Mouse (Mus musculus): ENCODE data around the gene Tanc1. TPM values are rescaled to one million over a fixed set of nuclear protein-coding genes. Genes with fewer than 3 reads are reported as not detected.
"Not testable (repeated sequence)": the region's sequence is repeated elsewhere in the genome, so short reads cannot be mapped to it uniquely, and the experiment has no call there.

Tanc1 gene
- polyA plus RNA-seq (2015; fragmentation: Nextera tagmentation; extraction: Ambion mirVana) = 30.0 and 33.0 TPM in 2 replicates

GRCm38 (mm10) chr2:59611831-59612732, at the start of gene Tanc1:
TSS of gene Tanc1 (plus strand) at chr2:59612042.
- Histone ChIP-seq H3K9ac (ENCODE audit: low read length) (peak within 1 kb of the TSS; percentile 95), H3K36me3 (ENCODE audit: control insufficient read depth, insufficient read depth, low read length) (no peaks in the 10 kb centered on the region), H3K4me3 (replicated peaks; ENCODE audit: low read length) (peak within 1 kb of the TSS; percentile 95), H3K9me3 (replicated peaks; ENCODE audit: control insufficient read depth, low read length) (no peaks in the 10 kb centered on the region), H3K4me1 (ENCODE audit: control insufficient read depth, insufficient read depth, low read length) (peaks cover 34% of the 10 kb centered on the region), H3K4me2 (ENCODE audit: low read depth, low read length) (peak within 1 kb of the TSS; percentile 80), H3K27me3 (ENCODE audit: control insufficient read depth, insufficient read depth, low read length) (no peaks in the 10 kb centered on the region), H3K27ac (ENCODE audit: low read length) (peak within 1 kb of the TSS; percentile 95)
- under 1% methylated on average over 93 of the region's 99 CpGs for WGBS
- ATAC-seq (ENCODE audit: insufficient read depth, low FRiP score) = peak; percentile 97

- ATAC-seq (ENCODE audit: insufficient read depth, low FRiP score) = no peak
- Histone ChIP-seq H3K4me2 (ENCODE audit: low read depth, low read length) (no peak overlapping the region), H3K4me3 (replicated peaks; ENCODE audit: low read length) (no peak overlapping the region), H3K27ac (ENCODE audit: low read length) (no peak overlapping the region), H3K4me1 (ENCODE audit: control insufficient read depth, insufficient read depth, low read length) (0 out of 2 replicates have a peak, but pooled peaks cover 4% of the 10 kb centered on the region), H3K9ac (ENCODE audit: low read length) (no peak overlapping the region), H3K27me3 (ENCODE audit: control insufficient read depth, insufficient read depth, low read length) (no peaks in the 10 kb centered on the region), H3K36me3 (ENCODE audit: control insufficient read depth, insufficient read depth, low read length) (no peaks in the 10 kb centered on the region), H3K9me3 (replicated peaks; ENCODE audit: control insufficient read depth, low read length) (no peaks in the 10 kb centered on the region)
- 74% methylated on average over 4 of the region's 4 CpGs for WGBS
These were observed 49.6 kb upstream of the Tanc1 start for GRCm38 (mm10) chr2:59562215-59562614.

GRCm38 (mm10) chr2:59562696-59563095, 49.1 kb upstream of the Tanc1 start:
- ATAC-seq (ENCODE audit: insufficient read depth, low FRiP score) = no peak
- no peak overlapping the region for H3K27ac ChIP-seq (ENCODE audit: low read length)
- 36% methylated on average over 5 of the region's 5 CpGs for WGBS

GRCm38 (mm10) chr2:59564029-59564611, 47.7 kb upstream of the Tanc1 start:
- not testable (repeated sequence) for H3K4me3 ChIP-seq (replicated peaks; ENCODE audit: low read length); ATAC-seq (ENCODE audit: insufficient read depth, low FRiP score); H3K4me2 ChIP-seq (ENCODE audit: low read depth, low read length); H3K4me1 ChIP-seq (ENCODE audit: control insufficient read depth, insufficient read depth, low read length); H3K27me3 ChIP-seq (ENCODE audit: control insufficient read depth, insufficient read depth, low read length); H3K36me3 ChIP-seq (ENCODE audit: control insufficient read depth, insufficient read depth, low read length); H3K9me3 ChIP-seq (replicated peaks; ENCODE audit: control insufficient read depth, low read length); H3K27ac ChIP-seq (ENCODE audit: low read length); H3K9ac ChIP-seq (ENCODE audit: low read length)
- WGBS = 91% methylated on average over 3 of the region's 10 CpGs

More at GRCm38 (mm10) chr2:59562696-59563095, 49.1 kb upstream of the Tanc1 start:
- H3K9ac ChIP-seq (ENCODE audit: low read length) = no peak overlapping the region
- no peak overlapping the region for H3K4me3 ChIP-seq (replicated peaks; ENCODE audit: low read length)
- H3K4me1 ChIP-seq (ENCODE audit: control insufficient read depth, insufficient read depth, low read length) = 0 out of 2 replicates have a peak, but pooled peaks cover 4% of the 10 kb centered on the region
- H3K4me2 ChIP-seq (ENCODE audit: low read depth, low read length) = no peak overlapping the region
- no peaks in the 10 kb centered on the region for H3K36me3 ChIP-seq (ENCODE audit: control insufficient read depth, insufficient read depth, low read length)
- no peaks in the 10 kb centered on the region for H3K27me3 ChIP-seq (ENCODE audit: control insufficient read depth, insufficient read depth, low read length)
- no peaks in the 10 kb centered on the region for H3K9me3 ChIP-seq (replicated peaks; ENCODE audit: control insufficient read depth, low read length)

GRCm38 (mm10) chr2:59564947-59565346, 46.9 kb upstream of the Tanc1 start:
- ATAC-seq (ENCODE audit: insufficient read depth, low FRiP score) = no peak
- no peak overlapping the region for H3K27ac ChIP-seq (ENCODE audit: low read length)
- no peaks in the 10 kb centered on the region for H3K9me3 ChIP-seq (replicated peaks; ENCODE audit: control insufficient read depth, low read length)
- H3K9ac ChIP-seq (ENCODE audit: low read length) = no peak overlapping the region
- H3K4me1 ChIP-seq (ENCODE audit: control insufficient read depth, insufficient read depth, low read length) = 0 out of 2 replicates have a peak, but pooled peaks cover 4% of the 10 kb centered on the region
- H3K4me2 ChIP-seq (ENCODE audit: low read depth, low read length) = no peak overlapping the region
- no peaks in the 10 kb centered on the region for H3K36me3 ChIP-seq (ENCODE audit: control insufficient read depth, insufficient read depth, low read length)
- no peak overlapping the region for H3K4me3 ChIP-seq (replicated peaks; ENCODE audit: low read length)
- H3K27me3 ChIP-seq (ENCODE audit: control insufficient read depth, insufficient read depth, low read length) = no peaks in the 10 kb centered on the region
- 89% methylated on average over 4 of the region's 4 CpGs for WGBS

GRCm38 (mm10) chr2:59580939-59581338, 30.9 kb upstream of the Tanc1 start:
- Histone ChIP-seq H3K9ac (ENCODE audit: low read length) (no peak overlapping the region), H3K4me2 (ENCODE audit: low read depth, low read length) (no peak overlapping the region), H3K4me3 (replicated peaks; ENCODE audit: low read length) (no peak overlapping the region), H3K4me1 (ENCODE audit: control insufficient read depth, insufficient read depth, low read length) (no peaks in the 10 kb centered on the region; the same call in 1 of the 2 replicates), H3K27ac (ENCODE audit: low read length) (no peak overlapping the region), H3K27me3 (ENCODE audit: control insufficient read depth, insufficient read depth, low read length) (no peaks in the 10 kb centered on the region), H3K36me3 (ENCODE audit: control insufficient read depth, insufficient read depth, low read length) (no peaks in the 10 kb centered on the region), H3K9me3 (replicated peaks; ENCODE audit: control insufficient read depth, low read length) (no peaks in the 10 kb centered on the region)
- no peak for ATAC-seq (ENCODE audit: insufficient read depth, low FRiP score)
- WGBS = 19% methylated on average over 7 of the region's 7 CpGs

GRCm38 (mm10) chr2:59583961-59584360, 27.9 kb upstream of the Tanc1 start:
- Histone ChIP-seq H3K9me3 (replicated peaks; ENCODE audit: control insufficient read depth, low read length) (no peaks in the 10 kb centered on the region), H3K27ac (ENCODE audit: low read length) (no peak overlapping the region), H3K36me3 (ENCODE audit: control insufficient read depth, insufficient read depth, low read length) (no peaks in the 10 kb centered on the region), H3K27me3 (ENCODE audit: control insufficient read depth, insufficient read depth, low read length) (no peaks in the 10 kb centered on the region), H3K4me2 (ENCODE audit: low read depth, low read length) (no peak overlapping the region), H3K4me1 (ENCODE audit: control insufficient read depth, insufficient read depth, low read length) (no peaks in the 10 kb centered on the region; the same call in 1 of the 2 replicates), H3K9ac (ENCODE audit: low read length) (no peak overlapping the region), H3K4me3 (replicated peaks; ENCODE audit: low read length) (no peak overlapping the region)
- no peak for ATAC-seq (ENCODE audit: insufficient read depth, low FRiP score)
- 73% methylated on average over 6 of the region's 6 CpGs for whole genome bisulfite sequencing

- H3K36me3 ChIP-seq (ENCODE audit: control insufficient read depth, insufficient read depth, low read length) = no peaks in the 10 kb centered on the region
- no peaks in the 10 kb centered on the region for H3K4me1 ChIP-seq (ENCODE audit: control insufficient read depth, insufficient read depth, low read length)
- H3K27me3 ChIP-seq (ENCODE audit: control insufficient read depth, insufficient read depth, low read length) = no peaks in the 10 kb centered on the region
- H3K4me2 ChIP-seq (ENCODE audit: low read depth, low read length) = no peak overlapping the region
- H3K27ac ChIP-seq (ENCODE audit: low read length) = no peak overlapping the region
- WGBS = 85% methylated on average over 10 of the region's 10 CpGs
- no peak for ATAC-seq (ENCODE audit: insufficient read depth, low FRiP score)
- no peak overlapping the region for H3K9ac ChIP-seq (ENCODE audit: low read length)
- H3K9me3 ChIP-seq (replicated peaks; ENCODE audit: control insufficient read depth, low read length) = no peaks in the 10 kb centered on the region
- no peak overlapping the region for H3K4me3 ChIP-seq (replicated peaks; ENCODE audit: low read length)
These were observed 24.3 kb upstream of the Tanc1 start for GRCm38 (mm10) chr2:59587387-59588095.

GRCm38 (mm10) chr2:59588096-59588405, 23.8 kb upstream of the Tanc1 start:
- no peaks in the 10 kb centered on the region for H3K9me3 ChIP-seq (replicated peaks; ENCODE audit: control insufficient read depth, low read length)
- no peak for ATAC-seq (ENCODE audit: insufficient read depth, low FRiP score)
- no peak overlapping the region for H3K27ac ChIP-seq (ENCODE audit: low read length)
- H3K4me1 ChIP-seq (ENCODE audit: control insufficient read depth, insufficient read depth, low read length) = no peaks in the 10 kb centered on the region
- no peak overlapping the region for H3K9ac ChIP-seq (ENCODE audit: low read length)
- no peak overlapping the region for H3K4me3 ChIP-seq (replicated peaks; ENCODE audit: low read length)
- H3K36me3 ChIP-seq (ENCODE audit: control insufficient read depth, insufficient read depth, low read length) = no peaks in the 10 kb centered on the region
- H3K4me2 ChIP-seq (ENCODE audit: low read depth, low read length) = no peak overlapping the region
- 83% methylated on average over 3 of the region's 3 CpGs for WGBS
- no peaks in the 10 kb centered on the region for H3K27me3 ChIP-seq (ENCODE audit: control insufficient read depth, insufficient read depth, low read length)
